28 mouse cellular contexts compared by ENCODE assay signal in the genomic region with DNA sequence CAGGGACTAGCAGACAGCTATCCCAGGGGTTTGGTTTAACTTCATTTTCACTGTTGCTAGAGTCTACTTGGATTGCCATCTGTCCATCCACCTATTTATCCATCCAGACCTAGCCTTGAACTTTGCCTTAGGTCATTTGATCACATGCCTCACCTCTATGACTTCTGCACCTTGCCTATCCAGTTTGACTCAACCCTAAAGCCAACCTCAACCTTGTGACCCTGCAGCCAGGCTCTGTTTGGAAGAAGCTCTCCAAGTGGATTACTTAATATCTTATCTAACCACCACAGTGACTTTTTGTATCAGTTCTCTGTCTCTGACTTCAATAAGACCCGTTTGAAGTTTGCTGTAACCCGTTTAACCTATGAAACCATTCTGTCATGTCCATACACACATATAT.
A peak's percentile ranks its signal among the peaks of the same experiment; 100 is the strongest.
DNase-seq lines count a peak whose midpoint lies in the region; ATAC-seq lines count a peak whose summit lies in the region.
"Had no signal": no experiment of that assay in that cellular context is flagged by ENCODE, and none has a peak within 500 bp of the region (broad histone marks: within the 10 kb centered on the region; RNA-seq: fewer than 3 reads in every experiment).

No protein-coding gene starts in this region.

- no peaks in the 10 kb centered on the region for H3K36me3 ChIP-seq in liver, embryonic 12.5 days
- H3K36me3 ChIP-seq in liver, embryonic 13.5 days = no peaks in the 10 kb centered on the region
- H3K36me3 ChIP-seq: embryonic facial prominence, embryonic 13.5 days; embryonic facial prominence, embryonic 15.5 days; forebrain, embryonic 10.5 days; forebrain, embryonic 12.5 days; G1E had no signal

- no peaks in the 10 kb centered on the region for H3K9me3 ChIP-seq in liver, embryonic 12.5 days (replicated peaks)
- no peaks in the 10 kb centered on the region for H3K9me3 ChIP-seq in liver, embryonic 13.5 days (replicated peaks)
- H3K9me3 ChIP-seq: embryonic facial prominence, embryonic 13.5 days; embryonic facial prominence, embryonic 15.5 days; forebrain, embryonic 10.5 days; forebrain, embryonic 12.5 days; G1E had no signal

- H3K4me2 ChIP-seq in liver, embryonic 12.5 days = no peak overlapping the region
- no peak overlapping the region for H3K4me2 ChIP-seq in liver, embryonic 13.5 days
- H3K4me2 ChIP-seq: embryonic facial prominence, embryonic 13.5 days; embryonic facial prominence, embryonic 15.5 days; forebrain, embryonic 12.5 days had no signal

- no peak overlapping the region for H3K27ac ChIP-seq in liver, embryonic 12.5 days
- no peak overlapping the region for H3K27ac ChIP-seq in liver, embryonic 13.5 days
- H3K27ac ChIP-seq: embryonic facial prominence, embryonic 13.5 days; embryonic facial prominence, embryonic 15.5 days; forebrain, embryonic 10.5 days; forebrain, embryonic 12.5 days had no signal

- no peak for ATAC-seq in liver, embryonic 12.5 days
- 0 out of 2 replicates have a peak, but pooled peaks have one; percentile 17 for ATAC-seq in granulocyte monocyte progenitor cell, adult 5-6 weeks (replicated peaks; ENCODE audit: poor library complexity, severe bottlenecking)
- peak; percentile 36; the same call in 1 of the 2 replicates for ATAC-seq in liver, embryonic 13.5 days (ENCODE audit: low read depth)
- ATAC-seq in cerebellum, adult (ENCODE audit: insufficient number of reproducible peaks, low FRiP score, low TSS enrichment) = no peak
- ATAC-seq: activated CD4-positive, CD25-positive, alpha-beta regulatory T cell, adult 4 months; CD4-positive, CD25-positive, alpha-beta regulatory T cell, adult 4 months; forebrain, embryonic 14.5 days; forebrain, embryonic 16.5 days; Patski had no signal

- H3K4me1 ChIP-seq in liver, embryonic 12.5 days = peaks cover 22% of the 10 kb centered on the region
- H3K4me1 ChIP-seq in liver, embryonic 13.5 days (replicated peaks) = peaks cover 17% of the 10 kb centered on the region
- H3K4me1 ChIP-seq: embryonic facial prominence, embryonic 13.5 days; embryonic facial prominence, embryonic 15.5 days; forebrain, embryonic 10.5 days; forebrain, embryonic 12.5 days had no signal

- no peak overlapping the region for H3K4me3 ChIP-seq in liver, embryonic 12.5 days
- no peak overlapping the region for H3K4me3 ChIP-seq in liver, embryonic 13.5 days (replicated peaks)
- H3K4me3 ChIP-seq: embryonic facial prominence, embryonic 13.5 days; embryonic facial prominence, embryonic 15.5 days; erythroblast, embryonic 14.5 days; forebrain, embryonic 10.5 days; forebrain, embryonic 12.5 days had no signal

- peak; percentile 3 for DNase-seq in embryo, embryonic 10 days (ENCODE audit: low spot score)
- DNase-seq in embryo, embryonic 10.5 days (ENCODE audit: low spot score) = no peak
- DNase-seq in liver = peak; percentile 4
- no peak for DNase-seq in liver, embryonic 13.5 days
- DNase-seq in adrenal gland, adult 8-10 months = no peak
- DNase-seq: adrenal gland, postnatal 10 days; adrenal gland, postnatal 25 days; B cell, adult 2 months; cerebellum, adult 11-12 months; cerebellum, adult 2 months; cerebellum, adult 9-10 months; cerebellum, postnatal 10 days; cerebellum, postnatal 25 days had no signal

- no peaks in the 10 kb centered on the region for H3K27me3 ChIP-seq in liver, embryonic 12.5 days (replicated peaks)
- no peaks in the 10 kb centered on the region for H3K27me3 ChIP-seq in liver, embryonic 13.5 days
- H3K27me3 ChIP-seq: CH12.LX; embryonic facial prominence, embryonic 13.5 days; embryonic facial prominence, embryonic 15.5 days; forebrain, embryonic 12.5 days; Patski had no signal

- H3K9ac ChIP-seq in liver, embryonic 12.5 days = no peak overlapping the region
- no peak overlapping the region for H3K9ac ChIP-seq in liver, embryonic 13.5 days
- H3K9ac ChIP-seq: embryonic facial prominence, embryonic 13.5 days; embryonic facial prominence, embryonic 15.5 days; forebrain, embryonic 12.5 days had no signal

- WGBS in liver, embryonic 12.5 days (ENCODE audit: insufficient replicate concordance) = 15% methylated on average over 2 of the region's 2 CpGs
- 12% methylated on average over 2 of the region's 2 CpGs for WGBS in liver, embryonic 13.5 days (ENCODE audit: insufficient replicate concordance)

Comparison
In these comparisons a context has a peak if more than half of its experiments do, and no peak if none do; other contexts are left out.
1. DNase-seq: peak in embryo, embryonic 10 days (single experiment) and liver (single experiment); none in embryo, embryonic 10.5 days (single experiment), liver, embryonic 13.5 days (single experiment) and adrenal gland, adult 8-10 months (single experiment).
2. ATAC-seq: peak in granulocyte monocyte progenitor cell, adult 5-6 weeks (single experiment) and liver, embryonic 13.5 days (single experiment); none in liver, embryonic 12.5 days (single experiment) and cerebellum, adult (single experiment).